Comparison of ENCODE assay signal across 29 mouse cellular contexts in the genomic region with DNA sequence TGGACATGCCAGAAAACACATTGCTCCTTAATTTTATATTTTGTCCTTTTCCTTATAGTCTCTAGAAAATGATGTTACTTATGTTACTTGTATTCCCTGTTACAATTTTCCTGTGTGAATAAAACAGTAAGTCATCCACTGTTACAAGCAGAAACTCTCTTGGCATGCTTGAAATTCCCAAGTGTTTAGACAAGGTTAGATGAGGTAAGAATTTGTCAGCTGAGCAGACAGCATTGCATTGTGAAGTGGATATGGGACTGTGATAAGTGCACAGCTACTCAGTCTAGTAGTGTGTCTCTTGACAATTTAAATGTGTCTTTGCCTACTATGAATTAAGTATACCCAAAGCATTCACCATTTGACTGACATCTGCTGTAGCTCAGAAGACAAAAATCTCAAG. TPM values are rescaled to one million over a fixed set of nuclear protein-coding genes. Genes with fewer than 3 reads are reported as not detected.
DNase-seq lines count a peak whose midpoint lies in the region; ATAC-seq and TF ChIP-seq lines count a peak whose summit lies in the region.
"Had no signal": no experiment of that assay in that cellular context is flagged by ENCODE, and none has a peak within 500 bp of the region (broad histone marks: within the 10 kb centered on the region; RNA-seq: fewer than 3 reads in every experiment).

No protein-coding gene starts in this region.

- DNase-seq in lung, embryonic 14.5 days: no peak
- no peak for DNase-seq in lung, adult 2 months
- peak; percentile 33 for DNase-seq in lung, postnatal 36 days
- DNase-seq in lung, postnatal 10 days: no peak
- DNase-seq in adipocyte (ENCODE audit: low spot score): peak; percentile 16
- no peak for DNase-seq in urinary bladder, adult 18-20 months (ENCODE audit: low spot score in 2 of 2)
- DNase-seq: adrenal gland, adult 2 months; adrenal gland, postnatal 14 days; B cell, adult 2 months; cerebellum, adult 11 months; cerebellum, adult 2 months; cerebellum, adult 9-11 months; cerebellum, postnatal 25 days; forebrain, postnatal 0 days; gastrocnemius, postnatal 25 days; heart, adult 2 months had no signal

- ATAC-seq in lung, embryonic 14.5 days (ENCODE audit: insufficient read depth): peak; percentile 44; the same call in 1 of the 2 replicates
- ATAC-seq: forebrain, embryonic 14.5 days; forebrain, postnatal 0 days had no signal

- H3K36me3 ChIP-seq in lung, embryonic 14.5 days (ENCODE audit: insufficient read depth): no peaks in the 10 kb centered on the region
- H3K36me3 ChIP-seq: embryonic facial prominence, embryonic 12.5 days; embryonic facial prominence, embryonic 15.5 days; G1E; hindbrain, embryonic 12.5 days; hindbrain, embryonic 15.5 days had no signal

- no peak overlapping the region for H3K4me2 ChIP-seq in lung, embryonic 14.5 days
- H3K4me2 ChIP-seq: embryonic facial prominence, embryonic 12.5 days; embryonic facial prominence, embryonic 15.5 days; heart, embryonic 11.5 days; hindbrain, embryonic 12.5 days; hindbrain, embryonic 15.5 days had no signal

- no peak for TF ChIP-seq CTCF in lung, embryonic 14.5 days (IDR thresholded peaks at IDR 0.05; ENCODE audit: low read depth)
- no peak for TF ChIP-seq CTCF in lung, adult 2 months (IDR thresholded peaks at IDR 0.05; ENCODE audit: insufficient read depth, low read length)

- no peak overlapping the region for H3K4me3 ChIP-seq in lung, embryonic 14.5 days (ENCODE audit: low read depth, low read length)
- H3K4me3 ChIP-seq in lung, adult 2 months (replicated peaks; ENCODE audit: extremely low read depth, low read depth, low read length): no peak overlapping the region
- H3K4me3 ChIP-seq: embryonic facial prominence, embryonic 12.5 days; embryonic facial prominence, embryonic 15.5 days; heart, adult 2 months; hindbrain, embryonic 12.5 days; hindbrain, embryonic 15.5 days had no signal

- H3K9ac ChIP-seq in lung, embryonic 14.5 days: no peak overlapping the region
- H3K9ac ChIP-seq: embryonic facial prominence, embryonic 12.5 days; embryonic facial prominence, embryonic 15.5 days; forebrain, postnatal 0 days; hindbrain, embryonic 12.5 days; hindbrain, embryonic 15.5 days had no signal

- no peak overlapping the region for H3K27ac ChIP-seq in lung, embryonic 14.5 days (ENCODE audit: low read depth)
- H3K27ac ChIP-seq: embryonic facial prominence, embryonic 12.5 days; embryonic facial prominence, embryonic 15.5 days; heart, adult 2 months; hindbrain, embryonic 12.5 days; hindbrain, embryonic 15.5 days had no signal

- TF ChIP-seq POLR2A in lung, adult 2 months (IDR thresholded peaks at IDR 0.05; ENCODE audit: borderline replicate concordance, extremely low read depth, low read depth, low read length): no peak

- no peaks in the 10 kb centered on the region for H3K4me1 ChIP-seq in lung, embryonic 14.5 days (ENCODE audit: insufficient read depth)
- H3K4me1 ChIP-seq in lung, adult 2 months (ENCODE audit: control insufficient read depth, insufficient read depth, low read length): no peaks in the 10 kb centered on the region
- H3K4me1 ChIP-seq: embryonic facial prominence, embryonic 12.5 days; embryonic facial prominence, embryonic 15.5 days; hindbrain, embryonic 12.5 days; hindbrain, embryonic 15.5 days had no signal

- no peaks in the 10 kb centered on the region for H3K9me3 ChIP-seq in lung, embryonic 14.5 days (ENCODE audit: low read depth, low read length)
- H3K9me3 ChIP-seq: embryonic facial prominence, embryonic 12.5 days; embryonic facial prominence, embryonic 15.5 days; hindbrain, embryonic 12.5 days; hindbrain, embryonic 15.5 days had no signal

- no peaks in the 10 kb centered on the region for H3K27me3 ChIP-seq in lung, embryonic 14.5 days (ENCODE audit: insufficient read depth, low read length)
- H3K27me3 ChIP-seq: CH12.LX; embryonic facial prominence, embryonic 12.5 days; embryonic facial prominence, embryonic 15.5 days; hindbrain, embryonic 12.5 days; hindbrain, embryonic 15.5 days had no signal

RNA-seq across cellular contexts. Expression of gene Cldn16, which starts 18.1 kb away (rescaled TPM):
- not detected in 2 replicates for polyA plus RNA-seq in lung, embryonic 14.5 days (2014; fragmentation: Nextera tagmentation; extraction: Ambion mirVana)
- polyA plus RNA-seq in lung, adult 2 months (2012; rRNA removed): not detected in 2 replicates
- polyA plus RNA-seq: adrenal gland, adult 2 months; cerebellum, adult 2 months; embryonic facial prominence, embryonic 12.5 days; embryonic facial prominence, embryonic 15.5 days; forebrain, embryonic 11.5 days; forebrain, embryonic 14.5 days; forebrain, postnatal 0 days; frontal cortex, adult 2 months; G1E; heart, adult 2 months; heart, embryonic 11.5 days; heart, embryonic 14.5 days; heart, postnatal 0 days; hindbrain, embryonic 12.5 days; hindbrain, embryonic 15.5 days; intestine, embryonic 14.5 days had no signal

Comparison
In these comparisons a context has a peak if more than half of its experiments do, and no peak if none do; other contexts are left out.
1. DNase-seq: peak in lung, postnatal 36 days (single experiment) and adipocyte (single experiment); none in lung, embryonic 14.5 days (single experiment), lung, adult 2 months (single experiment), lung, postnatal 10 days (single experiment) and urinary bladder, adult 18-20 months (0 of 2).